26 mouse cellular contexts compared by ENCODE assay signal in the genomic region with DNA sequence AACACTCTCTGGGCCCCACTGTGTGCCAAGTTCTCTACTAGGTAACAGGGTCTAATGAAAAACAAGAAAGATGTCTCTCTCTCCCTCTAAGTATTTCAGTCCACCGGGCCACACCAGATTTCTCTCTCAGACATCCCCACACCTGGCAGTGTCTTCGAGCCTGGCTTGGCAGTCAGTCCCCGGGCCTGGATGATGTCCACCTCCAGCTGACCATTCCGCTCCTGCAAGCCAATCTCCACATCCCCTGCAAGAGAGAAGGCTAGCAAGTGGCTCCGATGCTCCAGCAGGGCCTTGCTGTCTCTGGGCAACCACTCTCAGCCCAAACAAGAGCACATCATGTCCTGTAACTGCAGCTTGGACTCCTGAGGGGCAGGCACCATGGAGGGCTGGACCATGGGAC. TPM values are rescaled to one million over a fixed set of nuclear protein-coding genes. Genes with fewer than 3 reads are reported as not detected.
A peak's percentile ranks its signal among the peaks of the same experiment; 100 is the strongest.
DNase-seq lines count a peak whose midpoint lies in the region; ATAC-seq and TF ChIP-seq lines count a peak whose summit lies in the region.
"Had no signal": no experiment of that assay in that cellular context is flagged by ENCODE, and none has a peak within 500 bp of the region (broad histone marks: within the 10 kb centered on the region; RNA-seq: fewer than 3 reads in every experiment).

No protein-coding gene starts in this region.

- WGBS in cerebellum, adult 2 months: 9% methylated on average over 5 of the region's 5 CpGs
- 86% methylated on average over 5 of the region's 5 CpGs for WGBS in lung, adult 2 months

- peaks cover 48% of the 10 kb centered on the region for H3K4me1 ChIP-seq in cerebellum, adult 2 months (ENCODE audit: control insufficient read depth, insufficient read depth, low read length)
- H3K4me1 ChIP-seq in lung, adult 2 months (ENCODE audit: control insufficient read depth, insufficient read depth, low read length): no peaks in the 10 kb centered on the region
- H3K4me1 ChIP-seq: embryonic facial prominence, embryonic 13.5 days; forebrain, embryonic 12.5 days had no signal

- no peak for TF ChIP-seq CTCF in cerebellum, adult 2 months (IDR thresholded peaks at IDR 0.05; ENCODE audit: borderline replicate concordance, insufficient read depth, low read depth, low read length)
- no peak for TF ChIP-seq CTCF in lung, adult 2 months (IDR thresholded peaks at IDR 0.05; ENCODE audit: insufficient read depth, low read length)

- no peak overlapping the region for H3K4me3 ChIP-seq in cerebellum, adult 2 months (replicated peaks; ENCODE audit: insufficient read depth, low read depth, low read length)
- H3K4me3 ChIP-seq in lung, adult 2 months (replicated peaks; ENCODE audit: extremely low read depth, low read depth, low read length): no peak overlapping the region
- H3K4me3 ChIP-seq: embryonic facial prominence, embryonic 13.5 days; forebrain, embryonic 12.5 days; heart, embryonic 10.5 days; hindbrain, embryonic 12.5 days had no signal

- intact Hi-C loops in left cerebral cortex, postnatal 25 days (cut with DNase I): no loop called here

- DNase-seq in cerebellum, adult 11 months: peak; percentile 44
- peak; percentile 69 to 70 for DNase-seq in cerebellum, adult 2 months
- peak; percentile 79 to 84 for DNase-seq in cerebellum, postnatal 10 days
- no peak for DNase-seq in lung, adult 2 months
- no peak for DNase-seq in urinary bladder, postnatal 36 days (ENCODE audit: low spot score in 2 of 2)
- no peak for DNase-seq in left cerebral cortex, postnatal 25 days (ENCODE audit: low spot score in 2 of 2)
- DNase-seq: adrenal gland, postnatal 10 days; forebrain, postnatal 0 days; gastrocnemius, postnatal 14 days; heart, postnatal 10 days; heart, postnatal 4 days; kidney, adult 11 months; kidney, adult 9 months had no signal

- no peak overlapping the region for H3K27ac ChIP-seq in cerebellum, adult 2 months (ENCODE audit: insufficient read depth, low read length)
- H3K27ac ChIP-seq: embryonic facial prominence, embryonic 13.5 days; forebrain, embryonic 12.5 days; heart, embryonic 10.5 days; hindbrain, embryonic 12.5 days had no signal

- ATAC-seq in cerebellum, adult (ENCODE audit: insufficient number of reproducible peaks, low FRiP score, low TSS enrichment): no peak
- ATAC-seq: forebrain, postnatal 0 days; hindbrain, embryonic 16.5 days had no signal

- no peaks in the 10 kb centered on the region for H3K27me3 ChIP-seq in cerebellum, adult 2 months (ENCODE audit: control insufficient read depth, insufficient read depth, low read length)

- no peak for TF ChIP-seq POLR2A in cerebellum, adult 2 months (IDR thresholded peaks at IDR 0.05; ENCODE audit: borderline replicate concordance, insufficient read depth, low read length)
- no peak for TF ChIP-seq POLR2A in lung, adult 2 months (IDR thresholded peaks at IDR 0.05; ENCODE audit: borderline replicate concordance, extremely low read depth, low read depth, low read length)

RNA-seq across cellular contexts. Expression of a gene that starts 11.9 kb away (rescaled TPM):
- polyA plus RNA-seq in cerebellum, adult 2 months (2012; rRNA removed): 0.60 and 0.79 TPM in 2 replicates
- polyA plus RNA-seq in lung, adult 2 months (2012; rRNA removed): not detected in 2 replicates
- under 1 TPM; 0.23 to 0.25 TPM for total RNA-seq in left cerebral cortex, postnatal 25 days (2021)
- total RNA-seq: adrenal gland, postnatal 10 days; adrenal gland, postnatal 4 days; gastrocnemius, adult 18-20 months; gastrocnemius, postnatal 14 days; granulocyte monocyte progenitor cell, adult 5-6 weeks; heart, postnatal 10 days; heart, postnatal 4 days; MEL had no signal
- polyA plus RNA-seq: C2C12; embryonic facial prominence, embryonic 13.5 days; forebrain, embryonic 12.5 days; forebrain, postnatal 0 days; heart, embryonic 10.5 days; heart, embryonic 14.5 days; hindbrain, embryonic 12.5 days; intestine, embryonic 14.5 days had no signal

RNA-seq across cellular contexts. Expression of a gene that starts 44.6 kb away (rescaled TPM):
- polyA plus RNA-seq in cerebellum, adult 2 months (2012; rRNA removed): 0.08 and 0.32 TPM in 2 replicates
- 71.4 and 97.6 TPM in 2 replicates for polyA plus RNA-seq in lung, adult 2 months (2012; rRNA removed)
- not detected for total RNA-seq in left cerebral cortex, postnatal 25 days (2021)
- total RNA-seq: adrenal gland, postnatal 4 days; forebrain, postnatal 0 days; granulocyte monocyte progenitor cell, adult 5-6 weeks; MEL had no signal

RNA-seq across cellular contexts. Expression of a gene that starts 53.2 kb away (rescaled TPM):
- polyA plus RNA-seq in cerebellum, adult 2 months (2012; rRNA removed): 30.3 and 35.1 TPM in 2 replicates
- 0.11 and 0.19 TPM in 2 replicates for polyA plus RNA-seq in lung, adult 2 months (2012; rRNA removed)
- 100 to 1,000 TPM in 1 of 2 experiments, 10 to 100 TPM in 1; 93.7 to 115 TPM for total RNA-seq in left cerebral cortex, postnatal 25 days (2021)
- total RNA-seq: granulocyte monocyte progenitor cell, adult 5-6 weeks; MEL had no signal
- polyA plus RNA-seq: C2C12 had no signal

Comparison
In these comparisons a context has a peak if more than half of its experiments do, and no peak if none do; other contexts are left out.
1. DNase-seq: peak in cerebellum, adult 11 months (single experiment), cerebellum, adult 2 months (2 of 2) and cerebellum, postnatal 10 days (2 of 2); none in lung, adult 2 months (single experiment), urinary bladder, postnatal 36 days (0 of 2) and left cerebral cortex, postnatal 25 days (0 of 2).
2. RNA of a gene that starts 44.6 kb away (polyA plus RNA-seq): 71.4 to 97.6 TPM in lung, adult 2 months; 0.08 to 0.32 TPM in cerebellum, adult 2 months; every median in the first group is over 10 times any median in the second.
3. RNA of a gene that starts 53.2 kb away (polyA plus RNA-seq): 30.3 to 35.1 TPM in cerebellum, adult 2 months; 0.11 to 0.19 TPM in lung, adult 2 months; every median in the first group is over 10 times any median in the second.